In the genomic region with DNA sequence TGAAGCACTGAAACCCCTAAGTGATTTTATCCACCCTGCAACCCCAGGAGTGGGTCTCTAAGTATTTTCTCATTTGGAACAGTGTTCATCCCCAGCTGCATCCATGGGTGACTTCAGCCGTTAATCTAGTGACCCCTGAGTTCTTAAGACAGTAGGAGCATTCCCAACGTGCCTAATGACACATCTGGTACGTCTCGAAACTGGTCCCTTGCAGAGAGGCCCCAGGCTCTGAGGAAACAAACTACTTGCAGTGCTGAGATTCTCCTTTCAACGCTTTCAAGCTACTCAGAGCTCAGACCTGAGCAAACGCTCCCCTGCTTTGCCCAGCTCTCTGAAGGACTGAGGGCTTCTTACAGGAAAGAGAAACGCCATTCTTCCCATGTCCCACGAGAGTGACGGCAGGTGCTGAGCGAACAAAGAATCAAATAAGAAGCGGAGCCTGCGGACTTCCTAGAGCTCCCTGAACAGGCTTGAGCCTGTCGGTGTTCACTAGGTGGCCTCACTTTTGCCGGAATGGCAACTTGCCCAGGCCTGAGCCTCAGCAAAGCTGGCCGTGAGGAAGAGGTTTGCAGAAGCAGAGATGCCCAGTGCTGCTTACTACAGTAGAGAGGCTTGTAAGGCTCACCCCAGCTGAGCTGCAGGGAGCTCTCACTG, we compare ENCODE assay signal across 10 mouse cellular contexts.
DNase-seq lines count a peak whose midpoint lies in the region; ATAC-seq lines count a peak whose summit lies in the region.
"Had no signal": no experiment of that assay in that cellular context is flagged by ENCODE, and none has a peak within 500 bp of the region (broad histone marks: within the 10 kb centered on the region; RNA-seq: fewer than 3 reads in every experiment).

No protein-coding gene starts in this region.

- peaks cover 11% of the 10 kb centered on the region for H3K4me1 ChIP-seq in forebrain, embryonic 10.5 days
- no peaks in the 10 kb centered on the region for H3K4me1 ChIP-seq in forebrain, embryonic 11.5 days (replicated peaks; ENCODE audit: control insufficient read depth, insufficient read depth, low read length)
- H3K4me1 ChIP-seq in hindbrain, embryonic 16.5 days (ENCODE audit: control insufficient read depth, insufficient read depth, low read depth, low read length) = no peaks in the 10 kb centered on the region

- 47% methylated on average over 15 of the region's 15 CpGs for WGBS in forebrain, embryonic 10.5 days
- WGBS in forebrain, embryonic 11.5 days = 43% methylated on average over 15 of the region's 15 CpGs
- 30% methylated on average over 15 of the region's 15 CpGs for WGBS in hindbrain, embryonic 16.5 days

- H3K9ac ChIP-seq in forebrain, embryonic 11.5 days (ENCODE audit: low read length) = no peak overlapping the region
- no peak overlapping the region for H3K9ac ChIP-seq in hindbrain, embryonic 16.5 days (ENCODE audit: low read depth, low read length)
- H3K9ac ChIP-seq: liver, embryonic 12.5 days had no signal

- no peaks in the 10 kb centered on the region for H3K9me3 ChIP-seq in forebrain, embryonic 10.5 days
- H3K9me3 ChIP-seq in forebrain, embryonic 11.5 days (ENCODE audit: control insufficient read depth, low read length) = no peaks in the 10 kb centered on the region
- H3K9me3 ChIP-seq in hindbrain, embryonic 16.5 days (ENCODE audit: control insufficient read depth, low read length) = no peaks in the 10 kb centered on the region
- H3K9me3 ChIP-seq: liver, embryonic 12.5 days had no signal

- ATAC-seq in forebrain, embryonic 11.5 days (replicated peaks; ENCODE audit: low FRiP score) = no peak
- peak; percentile 62; the same call in 1 of the 2 replicates for ATAC-seq in hindbrain, embryonic 16.5 days
- no peak for ATAC-seq in megakaryocyte-erythroid progenitor cell, adult 5-6 weeks (replicated peaks; ENCODE audit: low FRiP score, low TSS enrichment, poor library complexity, severe bottlenecking)
- ATAC-seq: liver, embryonic 12.5 days had no signal

- no peaks in the 10 kb centered on the region for H3K36me3 ChIP-seq in forebrain, embryonic 10.5 days (replicated peaks)
- H3K36me3 ChIP-seq in forebrain, embryonic 11.5 days (ENCODE audit: control insufficient read depth, insufficient read depth, low read length) = no peaks in the 10 kb centered on the region
- peaks cover 7% of the 10 kb centered on the region; the same call in 1 of the 2 replicates for H3K36me3 ChIP-seq in hindbrain, embryonic 16.5 days (ENCODE audit: control insufficient read depth, insufficient read depth, low read length)

- no peaks in the 10 kb centered on the region for H3K27me3 ChIP-seq in forebrain, embryonic 10.5 days (ENCODE audit: poor library complexity, severe bottlenecking)
- H3K27me3 ChIP-seq in forebrain, embryonic 11.5 days (ENCODE audit: control insufficient read depth, insufficient read depth, low read length) = no peaks in the 10 kb centered on the region
- no peaks in the 10 kb centered on the region for H3K27me3 ChIP-seq in hindbrain, embryonic 16.5 days (replicated peaks; ENCODE audit: control insufficient read depth, insufficient read depth, low read length)
- H3K27me3 ChIP-seq: liver, embryonic 12.5 days had no signal

- peak overlapping the region; percentile 69; the same call in 1 of the 2 replicates for H3K27ac ChIP-seq in forebrain, embryonic 10.5 days
- no peak overlapping the region for H3K27ac ChIP-seq in forebrain, embryonic 11.5 days (ENCODE audit: low read depth, low read length)
- H3K27ac ChIP-seq in hindbrain, embryonic 16.5 days (ENCODE audit: low read depth, low read length) = no peak overlapping the region
- H3K27ac ChIP-seq: heart, adult 2 months; liver, embryonic 12.5 days had no signal

- DNase-seq in forebrain, embryonic 10.5 days (ENCODE audit: extremely low spot score, low spot score) = no peak
- DNase-seq in forebrain, embryonic 11.5 days (ENCODE audit: low spot score) = no peak
- peak; percentile 21 for DNase-seq in right cerebral cortex, postnatal 14 days
- no peak for DNase-seq in right cerebral cortex, adult 2 months (ENCODE audit: low spot score in 2 of 2)
- DNase-seq in urinary bladder, postnatal 14 days (ENCODE audit: low spot score) = peak; percentile 68
- DNase-seq in adrenal gland, adult 18-20 months (ENCODE audit: low spot score in 2 of 2) = no peak
- DNase-seq: heart, adult 2 months had no signal

- H3K4me3 ChIP-seq in forebrain, embryonic 10.5 days = no peak overlapping the region
- H3K4me3 ChIP-seq in forebrain, embryonic 11.5 days (ENCODE audit: low read depth, low read length) = no peak overlapping the region
- no peak overlapping the region for H3K4me3 ChIP-seq in hindbrain, embryonic 16.5 days (ENCODE audit: low read length)
- H3K4me3 ChIP-seq: heart, adult 2 months; liver, embryonic 12.5 days had no signal

- H3K4me2 ChIP-seq in forebrain, embryonic 11.5 days (ENCODE audit: low read depth, low read length, severe bottlenecking) = no peak overlapping the region
- no peak overlapping the region for H3K4me2 ChIP-seq in hindbrain, embryonic 16.5 days (ENCODE audit: low read length)
- H3K4me2 ChIP-seq: liver, embryonic 12.5 days had no signal

Comparison
In these comparisons a context has a peak if more than half of its experiments do, and no peak if none do; other contexts are left out.
1. DNase-seq: peak in right cerebral cortex, postnatal 14 days (single experiment) and urinary bladder, postnatal 14 days (single experiment); none in forebrain, embryonic 10.5 days (single experiment), forebrain, embryonic 11.5 days (single experiment), right cerebral cortex, adult 2 months (0 of 2) and adrenal gland, adult 18-20 months (0 of 2).